Mouse (Mus musculus) heart, postnatal 14 days (tissue): ENCODE measurements around the gene Gm20683. TPM values are rescaled to one million over a fixed set of nuclear protein-coding genes. Genes with fewer than 3 reads are reported as not detected.
A peak's percentile ranks its signal among the peaks of the same experiment; 100 is the strongest.

Experiments used
- DNase-seq, 2 experiments: peaks; one replicate each; pipeline ENCODE4 v3.0.0; 2021 to 2022
- intact Hi-C: fragments of 180-260 bp; cut with DNase I; formaldehyde crosslinking; loops from one replicate; pipeline ENCODE4 v1.15.1; 2025
- long read RNA-seq, 2 experiments: library from polyadenylated mRNA; stranded (forward); transcript quantifications; one replicate each; pipeline ENCODE4 v2.0.0; 2021
- total RNA-seq, 2 experiments: library from RNA; stranded (reverse); gene quantifications; 2 replicates each; pipeline ENCODE4 v1.2.3; 2021

Gm20683 gene
- 1 to 10 TPM; 2.9 to 3.0 TPM for total RNA-seq
- long read RNA-seq, experiment 1, result 0 reads
- long read RNA-seq, experiment 2, result 0 reads

- DNase-seq, result no peak
Observed at GRCm38 (mm10) chr17:25841117-25841880, at the start of gene Gm20683. Gm20683 (minus strand) TSS chr17:25841763.

GRCm38 (mm10) chr17:25888837-25889236 lies 47.3 kb upstream of the Gm20683 start:
- no peak for DNase-seq
- intact Hi-C loops, result no loop called here

More at GRCm38 (mm10) chr17:25841117-25841880, at the start of gene Gm20683:
- intact Hi-C loops, result no loop called here

DNA sequence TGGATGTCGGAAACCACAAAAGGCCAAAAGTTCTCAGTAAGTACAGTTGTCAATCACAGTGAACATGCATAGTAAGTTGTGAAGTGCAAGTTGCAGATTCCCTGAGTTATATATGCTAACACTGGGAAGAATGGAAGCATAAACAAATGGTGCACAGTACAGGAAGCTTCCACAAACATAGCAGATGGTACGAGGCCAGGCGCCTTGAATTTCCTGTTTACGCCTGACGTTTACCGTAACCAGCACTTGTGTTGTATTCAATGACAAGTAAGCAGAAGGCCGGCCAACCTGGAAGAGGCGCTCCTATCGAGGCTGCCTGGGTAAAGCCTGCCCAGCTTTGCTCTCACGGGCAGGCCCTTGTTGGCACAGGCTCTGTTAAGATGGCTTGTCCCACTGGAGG lies 45.9 kb upstream of the Gm20683 start:
- DNase-seq, result no peak
- intact Hi-C loops, result no loop called here

GRCm38 (mm10) chr17:25886806-25887205 lies 45.2 kb upstream of the Gm20683 start:
- no peak for DNase-seq
- intact Hi-C loops, result no loop called here

DNA sequence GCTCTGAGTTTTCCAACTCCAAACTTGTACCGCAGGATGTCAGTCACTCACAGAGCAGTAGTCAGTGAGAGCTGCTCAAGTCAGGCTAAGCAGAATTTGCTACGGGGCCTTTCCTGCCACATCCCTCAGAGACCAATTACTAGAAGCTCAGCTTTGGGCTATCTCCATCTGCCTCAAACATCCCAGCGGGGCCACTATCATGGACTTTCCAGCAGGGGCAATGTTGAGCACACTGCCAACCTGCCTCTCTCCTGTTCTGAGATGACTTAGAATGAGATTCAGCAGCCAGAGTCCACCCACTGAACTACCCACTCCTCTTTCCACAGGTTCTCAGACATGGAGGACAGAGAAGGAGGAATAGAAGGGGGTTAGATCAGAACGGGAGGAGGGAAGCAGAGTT lies 44.1 kb upstream of the Gm20683 start:
- intact Hi-C loops, result no loop called here
- no peak for DNase-seq

- DNase-seq, result no peak
- intact Hi-C loops, result no loop called here
Observed at GRCm38 (mm10) chr17:25883824-25884223, 42.3 kb upstream of the Gm20683 start.

DNA sequence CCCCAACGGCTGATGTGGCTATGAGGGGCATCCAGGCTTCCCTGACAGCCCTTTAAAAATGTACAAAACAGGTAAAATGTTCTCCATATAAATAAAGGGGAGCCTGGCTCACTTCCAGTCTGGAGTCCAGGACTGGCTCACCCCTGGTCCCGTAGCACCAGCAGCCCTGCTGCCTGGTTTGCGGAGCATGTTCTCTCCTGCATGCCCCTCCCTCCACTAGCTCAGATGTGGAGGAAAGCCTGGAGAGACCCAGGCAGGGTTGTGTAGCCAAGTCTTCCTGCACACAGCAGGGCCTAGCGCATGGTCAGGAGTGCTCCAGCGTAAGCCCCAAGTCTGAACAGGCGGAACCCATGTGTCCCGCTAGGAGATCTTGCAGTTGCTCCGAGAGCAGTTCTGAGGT lies 41.7 kb upstream of the Gm20683 start:
- intact Hi-C loops, result no loop called here
- DNase-seq, result no peak

DNA sequence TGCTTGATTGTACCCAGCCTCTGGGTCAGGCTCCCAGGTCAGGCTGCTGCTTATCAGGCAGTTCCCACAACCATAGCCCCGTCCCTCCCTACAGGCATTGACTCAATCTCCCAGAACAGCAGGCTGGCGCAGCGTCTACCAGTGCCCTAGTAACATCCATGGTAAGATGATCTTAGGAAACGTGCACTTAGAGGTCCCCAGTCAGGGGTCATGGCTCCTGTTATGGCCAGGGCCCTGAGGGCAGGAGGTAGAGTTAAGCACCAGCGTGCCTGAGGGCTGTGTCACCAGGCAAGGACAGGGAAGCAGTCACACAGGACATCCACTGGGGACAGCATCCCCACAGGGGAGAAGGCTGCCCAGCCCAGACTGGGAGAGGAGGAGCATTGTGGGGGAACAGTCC lies 40.7 kb upstream of the Gm20683 start:
- intact Hi-C loops, result no loop called here
- no peak for DNase-seq

- intact Hi-C loops, result no loop called here
- DNase-seq, result no peak
Observed at GRCm38 (mm10) chr17:25881691-25882090, 40.1 kb upstream of the Gm20683 start.

- intact Hi-C loops, result no loop called here
Observed at GRCm38 (mm10) chr17:25880913-25881641, 39.5 kb upstream of the Gm20683 start.

DNA sequence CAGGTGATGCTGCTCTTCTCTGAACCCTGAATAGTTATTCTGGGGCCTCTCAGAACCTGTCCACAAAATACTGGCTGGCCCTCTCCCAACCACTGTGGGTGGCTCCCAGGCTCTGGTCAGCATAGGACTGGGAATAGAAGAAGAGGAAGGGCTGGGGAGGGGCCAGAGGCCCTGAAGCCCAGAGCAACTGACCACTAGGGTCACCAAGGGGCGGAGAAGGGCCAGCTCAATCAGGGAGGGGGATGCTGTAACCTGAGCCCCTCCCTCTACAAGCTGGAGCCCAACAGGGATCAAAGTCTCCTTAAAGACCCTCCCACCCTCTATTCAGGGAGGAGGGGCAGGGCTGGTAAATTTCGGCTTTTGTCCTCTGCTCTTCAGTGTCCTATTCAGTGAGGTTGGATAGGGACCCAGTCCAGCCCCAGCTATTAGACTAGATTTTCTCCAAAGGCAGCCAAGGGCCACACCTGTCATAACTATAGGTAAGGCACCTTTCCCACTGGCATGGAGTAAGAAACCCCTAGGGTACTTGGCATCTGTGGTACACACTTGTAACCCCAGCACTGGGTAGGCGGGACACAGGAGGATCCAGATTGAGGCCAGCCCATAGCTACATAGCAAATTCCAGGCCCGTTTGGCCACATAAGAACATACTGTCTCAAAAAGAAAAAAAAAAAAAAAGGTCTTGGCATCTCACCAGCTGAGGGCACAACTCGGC lies 38.8 kb upstream of the Gm20683 start, which contains the start of gene Wfikkn1:
Gene Wfikkn1 (minus strand): TSS at position 663 of the 715 bp plus-strand sequence.
- DNase-seq, result no peak
- intact Hi-C loops, result no loop called here

More at GRCm38 (mm10) chr17:25880913-25881641, 39.5 kb upstream of the Gm20683 start:
- no peak for DNase-seq

DNA sequence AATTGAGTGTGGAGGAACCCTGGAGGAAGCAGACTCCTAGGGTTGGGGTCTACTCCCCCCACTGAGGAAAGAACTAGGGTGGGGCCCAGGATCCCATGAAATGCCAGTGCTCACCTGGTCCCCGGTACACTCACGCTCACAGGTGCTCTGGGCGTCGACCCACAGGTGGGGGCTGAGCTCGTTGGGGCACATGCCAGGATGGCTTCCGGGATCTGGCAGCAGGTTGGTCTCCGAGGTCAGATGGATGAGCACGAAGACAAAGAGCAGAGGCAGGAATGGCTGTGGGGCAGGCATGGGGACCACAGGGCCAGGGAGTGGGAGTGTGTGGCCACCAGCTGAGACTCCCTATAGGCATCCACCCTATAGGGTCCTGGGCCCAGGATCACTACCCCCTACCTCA lies 38.2 kb upstream of the Gm20683 start:
- intact Hi-C loops, result no loop called here
- no peak for DNase-seq

DNA sequence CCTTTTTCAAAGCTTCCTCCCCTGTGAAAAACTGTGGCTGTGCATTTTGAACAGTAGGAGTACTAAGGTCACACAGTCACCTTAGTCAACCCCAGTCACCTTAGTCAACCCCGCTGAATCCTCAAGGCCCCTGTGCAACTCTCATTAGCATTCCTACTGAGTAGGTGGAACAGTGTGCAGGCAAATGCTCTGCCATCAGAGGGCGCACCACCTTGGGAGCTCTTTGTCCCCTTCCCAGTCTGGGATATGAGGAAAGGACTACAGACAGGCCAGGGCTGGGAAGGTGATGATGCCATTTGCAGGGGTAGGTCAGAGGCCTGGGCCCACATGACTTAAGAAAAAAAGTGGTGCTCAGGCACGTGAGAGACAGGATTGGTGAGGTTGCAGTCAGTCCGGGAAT lies 37.7 kb upstream of the Gm20683 start:
- intact Hi-C loops, result no loop called here
- DNase-seq, result peak in 1 of 2 experiments; percentile 42

DNA sequence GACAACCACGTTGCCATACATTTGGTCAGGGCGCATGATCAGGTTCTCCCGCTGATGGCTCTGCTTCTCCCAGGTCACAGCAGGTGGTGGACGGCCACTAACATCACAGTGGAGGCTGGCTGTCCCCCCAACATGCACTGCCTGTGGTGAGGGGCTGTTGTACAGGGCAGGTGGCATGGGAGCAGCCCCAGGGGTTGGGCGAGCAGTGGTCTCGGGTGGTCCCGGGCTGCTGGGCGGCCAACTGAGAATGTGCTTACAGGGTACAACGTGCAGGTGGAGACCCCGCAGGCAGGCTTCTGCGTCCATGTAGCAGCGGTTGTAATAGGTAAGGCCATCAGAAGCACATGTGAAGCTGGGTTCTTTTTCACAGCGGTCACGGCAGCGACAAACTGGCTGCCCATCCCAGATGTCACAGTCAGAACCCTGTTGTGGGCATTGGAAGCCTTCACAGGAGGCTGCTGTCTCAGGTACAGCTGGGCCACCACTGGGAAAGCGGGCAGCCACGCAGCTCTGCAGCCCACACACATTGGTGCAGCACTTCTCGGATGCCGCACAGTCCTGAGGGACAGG lies 37.1 kb upstream of the Gm20683 start:
- no peak for DNase-seq

DNA sequence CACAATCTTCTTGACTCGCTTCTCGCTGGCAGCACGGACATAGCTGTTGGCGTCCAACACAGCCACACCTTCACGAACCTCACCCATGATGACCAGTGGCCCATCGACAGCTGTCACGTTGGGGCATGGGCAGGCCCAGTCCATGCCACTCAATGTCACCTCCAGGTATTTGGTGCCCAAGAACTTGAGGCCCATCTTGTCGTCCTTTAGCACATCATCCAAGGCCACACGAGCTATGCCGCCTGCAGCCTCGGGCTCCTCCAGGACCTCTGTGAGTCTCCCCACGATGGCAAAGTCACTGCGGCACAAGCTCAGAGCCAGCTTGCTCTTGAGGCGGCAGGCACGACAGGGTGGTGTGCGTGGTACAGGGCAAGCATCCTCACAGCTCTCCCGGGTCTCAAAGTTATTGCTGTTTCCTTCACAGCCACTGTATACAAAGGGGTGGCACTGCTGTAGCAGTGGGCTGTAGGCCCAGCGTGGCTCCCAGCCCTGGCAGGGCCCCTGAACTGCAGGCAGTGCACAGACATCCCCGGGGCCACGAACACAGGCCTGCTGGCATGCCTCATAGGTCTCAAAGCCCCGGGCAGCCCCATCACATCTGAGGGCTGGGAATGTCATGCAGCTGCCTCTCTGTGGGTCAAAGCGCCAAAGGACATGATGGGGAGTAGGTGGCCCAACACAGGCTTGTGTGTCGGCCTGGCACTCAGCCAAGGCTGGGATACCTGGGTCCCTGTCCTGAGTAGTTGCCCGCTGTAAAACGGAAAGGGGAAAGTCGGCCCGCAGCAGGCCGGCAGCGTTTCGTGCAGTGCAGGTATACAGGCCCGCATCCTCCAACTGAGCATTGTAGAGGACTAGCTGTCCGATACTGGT lies 36.4 kb upstream of the Gm20683 start:
- no peak for DNase-seq
- intact Hi-C loops, result no loop called here

More for the DNA sequence above, 37.1 kb upstream of the Gm20683 start:
- intact Hi-C loops, result no loop called here

DNA sequence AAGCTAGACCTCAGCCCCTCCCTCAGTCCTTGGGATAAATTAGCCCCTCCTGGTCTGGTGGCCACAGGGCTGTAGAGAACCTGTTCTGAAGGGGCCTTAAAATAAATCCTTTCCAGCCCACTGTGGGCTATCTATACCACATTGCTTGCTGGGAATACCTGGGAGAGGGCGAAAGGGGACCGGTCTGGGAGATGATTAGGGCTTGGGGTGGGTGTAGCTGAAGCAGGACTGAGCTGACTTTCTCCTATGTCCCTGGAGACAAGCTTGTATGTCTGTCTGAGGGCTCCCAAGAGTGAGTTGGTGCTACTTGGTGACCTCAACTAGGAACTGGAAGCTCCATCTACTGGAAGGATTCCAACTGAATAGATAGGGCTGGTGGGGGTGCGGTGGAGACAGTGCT lies 35.5 kb upstream of the Gm20683 start:
- intact Hi-C loops, result no loop called here
- DNase-seq, result no peak

DNA sequence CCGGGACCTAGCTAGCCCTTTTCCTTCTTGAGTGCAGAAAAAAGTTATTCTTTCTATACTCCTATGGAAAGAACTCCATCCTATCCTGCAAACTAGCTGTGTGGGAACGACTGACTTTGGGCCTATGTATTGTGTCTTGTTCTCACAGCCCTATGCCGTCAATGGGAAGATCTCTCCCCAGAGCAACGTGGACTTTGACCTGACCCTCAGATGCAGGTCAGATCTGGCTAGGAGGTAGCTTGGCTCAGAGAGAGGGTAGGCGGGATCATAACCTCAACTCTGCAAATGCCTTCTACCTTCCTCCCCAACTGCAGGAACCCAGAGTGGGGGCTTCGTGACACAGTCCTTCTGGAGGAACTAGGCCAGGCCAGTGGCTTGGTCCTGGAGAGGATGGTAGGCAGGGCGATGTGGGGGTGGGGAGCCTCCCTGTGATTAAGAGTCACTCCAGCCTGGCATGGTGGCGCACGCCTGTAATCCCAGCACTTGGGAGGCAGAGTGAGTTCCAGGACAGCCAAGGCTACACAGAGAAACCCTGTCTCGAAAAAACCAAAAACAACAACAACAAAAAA lies 34.9 kb upstream of the Gm20683 start:
- intact Hi-C loops, result no loop called here

DNA sequence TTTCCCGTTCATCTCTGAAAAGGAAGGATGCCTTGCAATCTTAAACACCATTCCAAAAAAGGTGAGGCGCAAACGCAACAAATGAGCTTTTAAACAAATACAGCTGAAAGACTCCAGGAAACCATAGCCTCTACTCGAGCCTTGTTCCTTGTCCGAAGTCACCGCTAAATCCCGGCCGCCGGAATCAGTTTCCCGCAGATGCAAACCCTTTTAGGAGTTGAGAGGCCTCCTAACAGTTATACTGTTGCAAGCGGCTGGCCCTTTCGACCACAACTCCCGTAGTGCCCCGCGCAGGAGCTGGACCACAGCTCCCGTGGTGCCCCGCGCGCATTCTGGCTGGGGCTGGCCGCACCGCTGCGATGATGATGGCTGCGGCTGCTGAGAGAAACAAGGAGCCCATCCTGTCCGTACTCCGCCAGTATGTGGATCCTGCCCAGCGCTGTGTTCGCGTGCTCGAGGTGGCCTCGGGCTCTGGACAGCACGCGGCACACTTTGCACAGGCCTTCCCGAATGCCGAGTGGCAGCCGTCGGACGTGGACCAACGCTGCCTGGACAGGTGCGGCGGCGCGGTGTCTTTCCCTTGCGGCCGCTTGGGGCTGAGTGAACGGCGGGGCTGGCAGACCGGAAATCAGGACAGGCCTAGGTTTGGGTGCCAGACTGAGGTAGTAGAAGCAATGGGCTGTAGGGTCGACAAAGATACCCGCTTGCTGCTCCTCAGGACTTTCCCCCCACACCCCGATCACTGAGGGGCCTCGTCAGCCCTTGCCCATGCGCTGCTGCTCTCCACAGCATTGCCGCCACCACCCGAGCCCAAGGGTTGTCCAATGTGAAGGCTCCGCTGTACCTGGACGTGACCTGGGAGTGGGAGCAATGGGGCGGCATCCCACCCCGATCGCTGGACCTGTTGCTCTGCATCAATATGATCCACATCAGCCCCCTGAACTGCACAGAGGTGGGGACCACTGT lies 33.9 kb upstream of the Gm20683 start:
- intact Hi-C loops, result no loop called here
- peak; percentile 88 to 91 for DNase-seq

More for the DNA sequence above, 34.9 kb upstream of the Gm20683 start:
- DNase-seq, result no peak
